Mouse (Mus musculus): ENCODE data around the gene Ctf1. TPM values are rescaled to one million over a fixed set of nuclear protein-coding genes. Genes with fewer than 3 reads are reported as not detected.

The Ctf1 gene
- polyA plus RNA-seq, 1 experiment from 2014 or later, result 6.5 TPM

DNA sequence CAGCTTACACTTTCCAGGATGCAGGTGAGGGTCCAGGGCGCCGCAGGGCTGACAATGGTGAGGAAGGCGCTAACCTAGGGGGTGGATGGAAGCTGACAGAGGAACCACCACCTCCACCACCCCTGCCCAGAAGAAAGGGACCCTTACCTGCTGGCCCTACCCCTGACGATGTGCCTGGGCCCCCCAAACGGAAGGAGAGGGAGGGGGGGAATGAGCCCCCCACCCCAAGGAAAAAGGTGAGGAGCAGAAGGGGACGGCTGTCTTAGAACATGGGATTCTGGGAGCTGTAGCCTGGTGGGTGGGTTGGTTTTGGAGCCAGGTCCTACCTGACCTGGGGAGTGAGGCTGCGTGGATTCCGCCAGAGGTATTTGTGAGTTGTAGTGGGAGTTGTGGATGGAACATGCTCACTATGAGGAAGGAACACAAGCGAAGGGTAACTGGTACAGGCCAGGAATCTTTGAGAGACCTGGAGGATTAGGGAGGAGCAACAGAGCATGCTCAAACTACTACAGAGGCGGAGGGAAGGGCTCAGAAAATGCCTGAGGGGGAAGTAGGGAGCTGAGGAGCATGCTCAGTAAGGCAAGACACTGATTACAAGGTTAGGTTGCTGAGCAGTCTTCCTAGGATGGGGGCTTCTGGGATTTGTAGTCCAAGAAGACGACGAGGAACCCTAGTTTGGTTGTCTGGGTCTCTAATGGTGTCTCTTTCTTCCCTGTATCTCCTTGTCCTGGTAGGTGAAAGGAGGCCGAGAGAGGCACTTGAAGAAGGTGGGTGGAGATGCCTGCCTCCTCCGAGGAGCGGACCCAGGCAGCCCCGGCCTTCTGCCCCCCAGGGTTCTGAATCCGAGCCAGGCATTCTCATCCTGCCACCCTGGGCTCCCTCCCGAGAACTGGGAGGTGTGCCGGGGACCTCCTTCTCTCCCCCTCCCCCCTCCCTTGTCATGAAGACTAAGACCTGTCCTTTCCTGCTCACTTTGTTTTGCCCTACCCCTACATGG, 37.9 kb downstream of the Ctf1 start:
- Histone ChIP-seq H3K27me3 (ENCODE audit: insufficient read depth, poor library complexity, severe bottlenecking) (peaks cover 64% of the 10 kb centered on the region), H3K4me1 (peaks cover 27% of the 10 kb centered on the region), H3K36me3 (peaks cover 76% of the 10 kb centered on the region), H3K9me3 (no peaks in the 10 kb centered on the region), H3K4me3 (no peak overlapping the region), H3K27ac (no peak overlapping the region)
- 86% methylated on average over 19 of the region's 19 CpGs for WGBS
- DNase-seq (ENCODE audit: low spot score), result no peak

DNA sequence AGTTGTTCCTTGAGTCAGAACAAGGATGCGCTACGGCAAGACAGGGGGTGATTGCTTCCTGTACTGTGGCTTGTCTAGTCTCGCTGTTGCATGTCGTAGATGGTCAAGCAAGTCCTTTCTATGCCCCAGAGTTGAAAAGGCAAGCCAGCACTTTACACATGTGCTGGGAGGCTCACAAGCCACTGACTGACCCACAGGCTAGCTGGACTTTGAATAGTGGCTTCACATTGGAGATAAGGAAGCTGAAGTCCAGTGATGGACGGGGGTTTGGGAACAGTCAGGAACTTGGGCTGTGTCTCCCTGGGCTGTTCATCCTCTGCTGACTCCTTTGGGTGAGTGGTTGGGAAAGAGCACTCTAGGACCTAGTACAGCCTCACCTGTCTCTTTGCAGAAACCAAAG, 39.1 kb downstream of the Ctf1 start:
- Histone ChIP-seq H3K9me3 (no peaks in the 10 kb centered on the region), H3K4me1 (peaks cover 27% of the 10 kb centered on the region), H3K27me3 (ENCODE audit: insufficient read depth, poor library complexity, severe bottlenecking) (peaks cover 76% of the 10 kb centered on the region), H3K4me3 (no peak overlapping the region), H3K36me3 (peaks cover 88% of the 10 kb centered on the region), H3K27ac (no peak overlapping the region)
- DNase-seq (ENCODE audit: low spot score), result peak; percentile 61
- 93% methylated on average over 5 of the region's 5 CpGs for WGBS

DNA sequence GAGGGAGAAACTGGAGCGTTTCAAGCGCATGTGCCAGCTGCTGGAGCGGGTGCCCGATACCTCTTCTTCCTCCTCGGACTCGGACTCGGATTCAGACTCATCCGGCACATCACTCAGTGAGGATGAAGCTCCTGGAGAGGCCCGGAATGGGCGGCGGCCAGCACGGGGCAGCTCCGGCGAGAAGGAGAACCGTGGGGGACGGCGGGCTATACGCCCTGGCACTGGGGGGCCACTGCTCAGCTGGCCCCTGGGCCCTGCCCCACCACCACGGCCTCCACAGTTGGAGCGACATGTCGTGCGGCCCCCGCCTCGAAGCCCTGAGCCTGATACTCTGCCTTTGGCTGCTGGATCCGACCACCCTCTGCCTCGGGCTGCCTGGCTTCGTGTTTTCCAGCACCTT, 39.5 kb downstream of the Ctf1 start:
- no peak for DNase-seq (ENCODE audit: low spot score)
- 93% methylated on average over 27 of the region's 27 CpGs for WGBS
- Histone ChIP-seq H3K4me3 (no peak overlapping the region), H3K4me1 (peaks cover 23% of the 10 kb centered on the region), H3K9me3 (no peaks in the 10 kb centered on the region), H3K36me3 (peaks cover 92% of the 10 kb centered on the region), H3K27ac (no peak overlapping the region), H3K27me3 (ENCODE audit: insufficient read depth, poor library complexity, severe bottlenecking) (peaks cover 80% of the 10 kb centered on the region)

DNA sequence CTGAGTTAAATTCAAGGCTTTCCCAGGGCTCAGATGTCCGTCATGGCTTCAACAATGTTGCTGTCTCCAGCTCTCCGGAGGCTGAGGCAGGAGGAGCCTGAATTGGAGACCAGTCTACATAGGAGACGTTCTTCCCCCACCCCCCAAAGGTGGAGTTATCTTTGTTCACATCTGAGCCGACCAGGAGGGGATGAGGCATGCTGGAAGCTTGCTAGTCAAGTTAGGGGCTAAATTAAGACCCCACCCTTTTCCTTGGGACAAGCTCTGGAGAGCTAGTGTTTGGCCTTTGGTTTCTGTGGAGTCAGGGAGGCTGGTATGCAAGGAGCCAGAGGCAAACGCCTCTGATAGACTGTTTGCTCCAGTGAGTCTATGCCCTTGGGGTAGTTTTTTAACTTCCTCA, 40.6 kb downstream of the Ctf1 start:
- no peaks in the 10 kb centered on the region for H3K9me3 ChIP-seq
- 71% methylated on average over 5 of the region's 5 CpGs for WGBS
- DNase-seq (ENCODE audit: low spot score), result no peak
- peaks cover 100% of the 10 kb centered on the region for H3K36me3 ChIP-seq
- H3K27me3 ChIP-seq (ENCODE audit: insufficient read depth, poor library complexity, severe bottlenecking), result peaks cover 91% of the 10 kb centered on the region
- no peak overlapping the region for H3K27ac ChIP-seq
- H3K4me1 ChIP-seq, result peaks cover 12% of the 10 kb centered on the region
- H3K4me3 ChIP-seq, result no peak overlapping the region

DNA sequence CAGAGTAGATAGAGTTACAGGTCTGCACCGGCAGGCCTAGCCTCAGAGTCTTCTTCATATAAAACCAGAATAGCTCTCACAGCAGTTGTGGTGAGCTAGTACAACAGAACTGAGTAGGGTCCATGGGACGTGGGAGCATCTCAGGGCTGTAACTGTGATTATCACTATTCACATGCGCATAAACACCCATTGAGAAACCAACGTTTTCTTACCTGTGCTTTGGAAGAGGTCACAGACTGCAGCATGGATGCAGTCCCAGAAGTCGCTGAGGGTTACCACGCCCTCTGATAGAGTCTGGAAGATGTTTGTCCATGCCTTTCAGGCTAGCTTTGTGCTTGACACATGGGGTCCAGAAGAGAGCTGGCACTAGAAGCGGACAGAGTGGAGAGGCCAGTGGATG, 41.2 kb downstream of the Ctf1 start:
- Histone ChIP-seq H3K27me3 (ENCODE audit: insufficient read depth, poor library complexity, severe bottlenecking) (peaks cover 97% of the 10 kb centered on the region), H3K4me1 (peaks cover 6% of the 10 kb centered on the region), H3K9me3 (no peaks in the 10 kb centered on the region), H3K27ac (no peak overlapping the region), H3K4me3 (no peak overlapping the region), H3K36me3 (peaks cover 100% of the 10 kb centered on the region)
- 86% methylated on average over 7 of the region's 7 CpGs for WGBS
- no peak for DNase-seq (ENCODE audit: low spot score)

DNA sequence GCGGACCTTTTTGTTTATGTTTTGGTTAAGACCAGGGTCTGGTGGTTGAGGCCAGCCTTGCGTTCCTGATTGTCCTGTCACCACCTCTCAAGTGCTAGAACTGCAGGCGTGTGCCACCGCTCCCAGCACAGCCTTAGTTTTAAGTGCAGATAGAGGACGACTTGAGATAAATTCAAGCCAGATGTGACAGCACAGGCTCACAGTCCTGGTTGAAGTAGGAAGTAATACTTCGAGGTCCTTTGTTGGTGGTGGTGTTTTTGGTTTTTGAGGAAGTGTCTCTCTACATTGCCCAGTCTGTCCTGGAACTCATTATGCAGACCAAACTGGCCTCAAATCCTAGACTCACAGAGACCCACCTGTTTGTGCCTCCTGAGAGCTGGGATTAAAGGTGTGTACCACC, 47.2 kb downstream of the Ctf1 start:
- Histone ChIP-seq H3K4me3 (peak overlapping the region; percentile 15; the same call in 1 of the 2 replicates), H3K36me3 (peaks cover 75% of the 10 kb centered on the region), H3K27ac (no peak overlapping the region), H3K9me3 (no peaks in the 10 kb centered on the region), H3K4me1 (peaks cover 20% of the 10 kb centered on the region), H3K27me3 (ENCODE audit: insufficient read depth, poor library complexity, severe bottlenecking) (peaks cover 56% of the 10 kb centered on the region)
- peak; percentile 82 for DNase-seq (ENCODE audit: low spot score)
- 15% methylated on average over 6 of the region's 6 CpGs for WGBS

DNA sequence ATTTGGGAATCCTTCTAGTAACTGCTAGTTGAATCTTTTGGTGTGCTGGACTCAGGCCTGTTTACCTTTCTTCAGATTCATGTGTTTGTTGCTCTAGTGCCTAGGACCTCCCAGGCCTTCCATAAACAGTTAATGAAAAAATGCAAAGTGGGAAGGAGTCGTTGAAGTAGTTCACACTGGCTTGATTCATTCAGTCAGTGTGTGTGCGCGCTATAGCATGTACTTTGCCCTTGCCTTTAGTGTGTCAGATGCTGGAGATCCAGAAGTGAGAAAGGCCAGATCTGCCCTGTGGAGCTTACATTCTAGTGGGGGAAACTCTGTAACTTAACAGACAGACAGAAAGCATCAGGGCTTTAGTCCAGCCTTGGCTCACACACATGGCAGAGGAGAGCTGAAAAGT, 47.9 kb downstream of the Ctf1 start:
- no peak overlapping the region for H3K4me3 ChIP-seq
- H3K27ac ChIP-seq, result no peak overlapping the region
- DNase-seq (ENCODE audit: low spot score), result no peak
- no peaks in the 10 kb centered on the region for H3K9me3 ChIP-seq
- 78% methylated on average over 3 of the region's 3 CpGs for WGBS
- H3K36me3 ChIP-seq, result peaks cover 75% of the 10 kb centered on the region
- H3K27me3 ChIP-seq (ENCODE audit: insufficient read depth, poor library complexity, severe bottlenecking), result peaks cover 54% of the 10 kb centered on the region
- peaks cover 20% of the 10 kb centered on the region for H3K4me1 ChIP-seq

DNA sequence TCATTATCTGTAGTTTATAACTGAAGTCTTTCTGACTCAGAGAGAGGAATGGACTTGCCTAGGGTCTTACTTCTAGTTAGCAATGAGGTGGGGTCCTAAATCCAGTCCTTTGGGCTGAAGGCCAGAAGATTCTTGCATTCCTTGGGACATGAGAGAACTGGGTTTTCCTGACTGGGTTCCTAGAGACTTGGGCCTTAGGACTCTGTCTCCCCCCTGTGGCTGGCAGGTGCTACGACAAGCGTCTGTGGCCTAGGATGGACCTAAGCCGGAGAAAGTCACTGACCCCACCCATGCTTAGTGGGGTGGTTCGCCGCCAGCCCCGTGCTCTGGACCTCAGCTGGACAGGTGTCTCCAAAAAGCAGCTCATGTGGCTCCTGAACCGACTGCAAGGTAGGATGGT, 48.5 kb downstream of the Ctf1 start:
- DNase-seq (ENCODE audit: low spot score), result no peak
- H3K4me1 ChIP-seq, result peaks cover 20% of the 10 kb centered on the region
- H3K4me3 ChIP-seq, result no peak overlapping the region
- H3K27ac ChIP-seq, result no peak overlapping the region
- H3K27me3 ChIP-seq (ENCODE audit: insufficient read depth, poor library complexity, severe bottlenecking), result peaks cover 48% of the 10 kb centered on the region
- WGBS, result 40% methylated on average over 7 of the region's 7 CpGs
- no peaks in the 10 kb centered on the region for H3K9me3 ChIP-seq
- peaks cover 75% of the 10 kb centered on the region for H3K36me3 ChIP-seq

DNA sequence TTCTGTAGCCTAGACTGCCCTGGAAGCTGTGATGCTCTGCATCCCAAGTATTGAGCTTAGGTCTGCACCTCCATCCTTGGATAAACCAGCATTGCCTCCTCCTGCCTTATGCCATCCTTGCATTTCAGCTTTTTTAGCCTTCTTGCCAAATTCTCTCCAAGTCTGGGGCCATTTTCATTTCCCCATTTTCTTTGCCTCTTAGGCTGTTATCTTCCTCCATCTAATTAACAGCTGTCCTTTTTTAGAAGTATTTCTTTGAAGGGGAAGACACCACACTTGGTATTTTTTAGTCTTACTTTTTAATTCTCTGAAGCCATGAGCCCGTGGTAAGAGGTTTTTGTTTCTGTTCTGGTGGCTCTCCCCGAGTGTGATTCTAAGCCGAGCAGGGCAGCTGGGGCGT, 51.1 kb downstream of the Ctf1 start:
- Histone ChIP-seq H3K27ac (no peak overlapping the region), H3K27me3 (ENCODE audit: insufficient read depth, poor library complexity, severe bottlenecking) (peaks cover 33% of the 10 kb centered on the region; the same call in 1 of the 2 replicates), H3K4me3 (no peak overlapping the region), H3K36me3 (peaks cover 67% of the 10 kb centered on the region), H3K4me1 (peaks cover 31% of the 10 kb centered on the region), H3K9me3 (no peaks in the 10 kb centered on the region)
- 86% methylated on average over 4 of the region's 4 CpGs for WGBS
- no peak for DNase-seq (ENCODE audit: low spot score)

DNA sequence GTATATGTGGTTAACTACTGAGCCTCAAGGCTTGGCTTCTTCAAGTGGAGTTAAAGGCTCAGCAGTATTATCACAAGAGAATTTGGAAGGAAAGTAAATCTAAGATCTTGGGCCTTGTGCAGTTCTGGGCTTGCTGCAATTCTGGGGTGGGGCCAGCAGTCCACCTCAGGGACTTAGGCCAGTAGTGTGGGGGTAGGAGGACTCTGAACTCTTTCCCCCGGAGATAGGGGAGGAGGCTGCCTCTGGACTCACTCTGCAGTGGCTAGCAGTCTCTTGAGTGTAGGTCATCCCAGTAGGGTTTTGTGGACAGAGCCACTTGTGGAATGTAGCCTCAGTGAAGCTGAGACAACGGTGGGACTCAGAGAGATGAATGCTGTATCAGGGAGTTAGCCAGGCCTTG, 53.2 kb downstream of the Ctf1 start:
- Histone ChIP-seq H3K9me3 (no peaks in the 10 kb centered on the region), H3K27me3 (ENCODE audit: insufficient read depth, poor library complexity, severe bottlenecking) (peaks cover 33% of the 10 kb centered on the region; the same call in 1 of the 2 replicates), H3K36me3 (peaks cover 62% of the 10 kb centered on the region), H3K27ac (no peak overlapping the region), H3K4me1 (peaks cover 37% of the 10 kb centered on the region), H3K4me3 (no peak overlapping the region)
- DNase-seq (ENCODE audit: low spot score), result no peak
- WGBS, result 89% methylated on average over 2 of the region's 2 CpGs

DNA sequence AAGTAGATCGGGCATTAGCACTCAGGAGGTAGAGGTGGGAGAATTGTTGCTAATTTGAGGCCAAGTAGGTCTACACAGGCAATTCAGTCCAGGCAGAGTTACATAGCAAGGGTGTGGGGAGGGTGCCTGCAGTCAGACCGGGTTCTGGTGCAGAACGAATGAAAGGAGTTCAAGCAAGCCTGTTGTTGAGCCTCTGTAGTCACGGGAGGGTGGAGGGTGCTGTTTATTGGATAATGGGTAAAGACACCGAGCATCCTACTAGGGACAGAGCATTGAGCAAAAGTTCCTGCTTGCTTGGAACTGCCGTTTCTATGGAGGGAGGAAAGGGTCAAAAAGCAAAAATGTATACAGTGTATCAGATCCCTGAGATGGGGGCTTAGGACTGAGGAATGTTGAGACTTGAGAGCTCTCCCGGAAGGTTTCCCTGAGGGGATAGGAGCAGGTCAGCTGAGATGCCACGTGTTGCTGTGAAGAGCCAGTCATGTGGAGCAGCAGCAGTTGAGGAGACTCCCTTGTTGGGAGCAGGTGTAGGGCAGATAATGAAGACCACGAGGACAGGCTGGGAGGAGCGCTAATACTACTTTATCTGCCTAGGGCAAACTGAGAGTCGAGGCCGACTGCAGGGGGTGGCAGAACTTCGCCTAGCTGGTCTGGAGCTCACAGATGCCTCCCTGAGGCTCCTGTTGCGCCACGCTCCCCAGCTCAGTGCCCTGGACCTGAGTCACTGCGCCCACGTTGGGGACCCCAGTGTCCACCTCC, 54.5 kb downstream of the Ctf1 start:
- peaks cover 33% of the 10 kb centered on the region; the same call in 1 of the 2 replicates for H3K27me3 ChIP-seq (ENCODE audit: insufficient read depth, poor library complexity, severe bottlenecking)
- DNase-seq (ENCODE audit: low spot score), result peak; percentile 94
- H3K4me1 ChIP-seq, result peaks cover 39% of the 10 kb centered on the region
- H3K36me3 ChIP-seq, result peaks cover 52% of the 10 kb centered on the region
- H3K4me3 ChIP-seq, result no peak overlapping the region
- WGBS, result 68% methylated on average over 17 of the region's 17 CpGs
- H3K9me3 ChIP-seq, result no peaks in the 10 kb centered on the region
- H3K27ac ChIP-seq, result peak overlapping the region; percentile 32; the same call in 1 of the 2 replicates
